Mouse (Mus musculus) myocyte (in vitro differentiated cells): Measurements from ENCODE around the gene Adam12.

Source experiments
- CEBPB ChIP-seq: IDR thresholded peaks from 2 replicates; pipeline ENCODE4 v1.6.1; 2011; ENCODE audit warnings: mild to moderate bottlenecking, moderate library complexity; ENCODE audit not compliant: poor library complexity, insufficient read depth, severe bottlenecking
- E2F4 ChIP-seq: IDR thresholded peaks from one replicate; pipeline ENCODE4 v1.6.1; 2011; ENCODE audit warnings: mild to moderate bottlenecking, control low read depth, moderate library complexity; ENCODE audit not compliant: insufficient read depth
- MAX ChIP-seq: IDR thresholded peaks from one replicate; pipeline ENCODE4 v1.6.1; 2011; ENCODE audit warnings: low read depth, mild to moderate bottlenecking, control low read depth
- MYOG ChIP-seq, 3 experiments: IDR thresholded peaks; one replicate each; pipeline ENCODE4 v1.6.1; 2011; ENCODE audit warnings: control low read depth in 2 of 3, low read depth in 2 of 3, mild to moderate bottlenecking in 2 of 3; ENCODE audit not compliant: insufficient read length in 2 of 3, control insufficient read depth in 1 of 3, insufficient read depth in 1 of 3
- POLR2A ChIP-seq: IDR thresholded peaks from one replicate; pipeline ENCODE4 v1.6.1; 2011; ENCODE audit warnings: low read depth, mild to moderate bottlenecking, control low read depth, moderate library complexity; ENCODE audit not compliant: insufficient read length
- POLR2AphosphoS2 ChIP-seq: IDR thresholded peaks from one replicate; pipeline ENCODE4 v1.6.1; 2011; ENCODE audit warnings: low read depth, control low read depth; ENCODE audit not compliant: insufficient read length
- REST ChIP-seq: IDR thresholded peaks from one replicate; pipeline ENCODE4 v1.6.1; 2011; ENCODE audit warnings: mild to moderate bottlenecking, control low read depth, moderate library complexity; ENCODE audit not compliant: insufficient read depth, insufficient read length
- SRF ChIP-seq: IDR thresholded peaks from one replicate; pipeline ENCODE4 v1.6.1; 2011; ENCODE audit warnings: low read depth; ENCODE audit not compliant: control insufficient read depth, insufficient read length
- TCF3 ChIP-seq: IDR thresholded peaks from one replicate; pipeline ENCODE4 v1.6.1; 2011; ENCODE audit warnings: low read depth, control low read depth; ENCODE audit not compliant: insufficient read length

DNA sequence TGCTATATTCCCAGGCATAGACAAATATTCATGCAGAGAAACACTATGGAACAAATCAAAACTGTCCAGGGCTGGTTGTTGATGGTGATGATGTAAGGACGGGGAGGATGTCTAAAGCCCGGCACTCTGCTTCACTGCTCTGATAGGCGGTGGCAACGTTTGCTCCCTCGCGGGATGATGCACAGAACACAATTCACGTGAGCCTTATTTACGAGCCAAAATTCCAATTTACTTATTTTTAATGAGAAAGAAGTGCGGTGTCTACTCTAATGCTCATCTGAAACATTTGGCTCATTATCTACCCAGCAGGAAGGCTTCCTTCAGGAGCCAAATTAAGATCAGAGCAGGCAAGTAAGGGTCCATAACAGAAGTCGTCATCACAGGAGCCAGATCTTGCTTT lies 45.4 kb downstream of the Adam12 start:
- TF ChIP-seq POLR2A (no peak), E2F4 (no peak), POLR2AphosphoS2 (no peak), CEBPB (no peak), MAX (no peak), SRF (no peak), TCF3 (no peak), MYOG (IDR thresholded peaks at IDR 0.05; ENCODE audit: control insufficient read depth in 1 of 3, insufficient read depth in 1 of 3, insufficient read length in 2 of 3, low read depth in 2 of 3) (no peak), REST (no peak)
